Mouse (Mus musculus): ENCODE data around the gene Ube2s. TPM values are rescaled to one million over a fixed set of nuclear protein-coding genes. Genes with fewer than 3 reads are reported as not detected.

Gene Ube2s
- total RNA-seq, 2 experiments from 2014 or later, result 281 to 285 TPM

GRCm38 (mm10) chr7:4776861-4777830 lies 35.2 kb downstream of the Ube2s start:
- DNase-seq, result peak; percentile 74

GRCm38 (mm10) chr7:4776131-4776530 lies 36.3 kb downstream of the Ube2s start:
- no peak for DNase-seq

GRCm38 (mm10) chr7:4771202-4771601 lies 41.2 kb downstream of the Ube2s start, which contains the start of gene Fam71e2:
TSS of gene Fam71e2 (minus strand) at chr7:4771302.
- no peak for DNase-seq

- DNase-seq, result no peak
Measured at GRCm38 (mm10) chr7:4764946-4765710, 47.3 kb downstream of the Ube2s start.

- no peak for DNase-seq
Measured at GRCm38 (mm10) chr7:4759670-4760069, 52.7 kb downstream of the Ube2s start.

GRCm38 (mm10) chr7:4752821-4753570 lies 59.4 kb downstream of the Ube2s start, which contains the start of gene Cox6b2:
TSS of gene Cox6b2 (minus strand) at chr7:4753094.
- DNase-seq, result peak; percentile 85

- DNase-seq, result peak; percentile 58
Measured at GRCm38 (mm10) chr7:4751971-4752820, 60.2 kb downstream of the Ube2s start.

GRCm38 (mm10) chr7:4749169-4749568 lies 63.2 kb downstream of the Ube2s start:
- DNase-seq, result no peak

GRCm38 (mm10) chr7:4748321-4748720 lies 64.1 kb downstream of the Ube2s start:
- no peak for DNase-seq

- no peak for DNase-seq
Measured at GRCm38 (mm10) chr7:4747156-4747899, 65.1 kb downstream of the Ube2s start.

- no peak for DNase-seq
Measured at GRCm38 (mm10) chr7:4746326-4746980, 65.9 kb downstream of the Ube2s start.

- DNase-seq, result no peak
Measured at GRCm38 (mm10) chr7:4744886-4745285, 67.5 kb downstream of the Ube2s start.

Other genes with a start within 250 kb of the Ube2s start
- gene Ptprh, start 208.5 kb downstream of the Ube2s start, total RNA-seq (2021), result not detected
- 1 to 10 TPM; 6.6 to 8.5 TPM for gene Tmem86b, start 181.2 kb downstream of the Ube2s start, total RNA-seq (2021)
- gene Ppp6r1, start 153.6 kb downstream of the Ube2s start, total RNA-seq (2021), result 10 to 100 TPM; 79.1 to 81.3 TPM
- gene Hspbp1, start 127.5 kb downstream of the Ube2s start, total RNA-seq (2021), result 10 to 100 TPM; 51.5 to 54.7 TPM
- 1 to 10 TPM; 4.1 to 5.9 TPM for gene Brsk1, start 122.0 kb downstream of the Ube2s start, total RNA-seq (2021)
- under 1 TPM in 1 of 2 experiments, not detected in 1; 0.12 TPM for gene Tmem150b, start 87.3 kb downstream of the Ube2s start, total RNA-seq (2021)
- gene Kmt5c, start 72.5 kb downstream of the Ube2s start, total RNA-seq (2021), result 10 to 100 TPM; 41.6 to 43.5 TPM
- 10 to 100 TPM; 11.7 to 16.9 TPM for gene Cox6b2, start 59.5 kb downstream of the Ube2s start, total RNA-seq (2021)
- not detected for gene Fam71e2, start 41.3 kb downstream of the Ube2s start, total RNA-seq (2021)
- gene Il11, start 29.7 kb downstream of the Ube2s start, total RNA-seq (2021), result under 1 TPM in 1 of 2 experiments, not detected in 1; 0.23 TPM
- not detected for gene Tmem190, start 29.7 kb downstream of the Ube2s start, total RNA-seq (2021)
- gene Tmem238, start 22.9 kb downstream of the Ube2s start, total RNA-seq (2021), result 1 to 10 TPM; 2.7 to 5.1 TPM
- gene Rpl28, start 19.7 kb downstream of the Ube2s start, total RNA-seq (2021), result 100 to 1,000 TPM; 726 to 732 TPM
- under 1 TPM in 1 of 2 experiments, not detected in 1; 0.20 TPM for gene Shisa7, start 32.1 kb upstream of the Ube2s start, total RNA-seq (2021)
- 1 to 10 TPM; 1.6 to 2.3 TPM for gene Isoc2b, start 57.7 kb upstream of the Ube2s start, total RNA-seq (2021)
- 10 to 100 TPM; 14.7 to 15.5 TPM for gene Isoc2a, start 64.6 kb upstream of the Ube2s start, total RNA-seq (2021)
- not detected for gene Gm36210, start 93.9 kb upstream of the Ube2s start, total RNA-seq (2021)
- gene Zfp628, start 102.6 kb upstream of the Ube2s start, total RNA-seq (2021), result 10 to 100 TPM; 14.7 to 16.7 TPM
- gene Nat14, start 109.4 kb upstream of the Ube2s start, total RNA-seq (2021), result 1 to 10 TPM; 3.9 to 6.2 TPM
- gene Ssc5d, start 113.2 kb upstream of the Ube2s start, total RNA-seq (2021), result 10 to 100 TPM in 1 of 2 experiments, 1 to 10 TPM in 1; 8.7 to 11.1 TPM
- 10 to 100 TPM; 10.6 TPM for gene Sbk2, start 151.8 kb upstream of the Ube2s start, total RNA-seq (2021)
- gene Sbk3, start 158.6 kb upstream of the Ube2s start, total RNA-seq (2021), result 10 to 100 TPM; 21.0 to 24.3 TPM
- 10 to 100 TPM; 28.4 to 38.0 TPM for gene Zfp579, start 183.6 kb upstream of the Ube2s start, total RNA-seq (2021)
- 1 to 10 TPM; 6.0 to 6.4 TPM for gene Zfp524, start 201.8 kb upstream of the Ube2s start, total RNA-seq (2021)
- 10 to 100 TPM; 26.4 to 26.9 TPM for gene Fiz1, start 202.1 kb upstream of the Ube2s start, total RNA-seq (2021)
- gene Gm44973, start 202.9 kb upstream of the Ube2s start, total RNA-seq (2021), result not detected
- 10 to 100 TPM; 26.0 to 26.6 TPM for gene Zfp865, start 207.8 kb upstream of the Ube2s start, total RNA-seq (2021)
- gene Ccdc106, start 208.0 kb upstream of the Ube2s start, total RNA-seq (2021), result under 1 TPM in 1 of 2 experiments, not detected in 1; 0.61 TPM
- under 1 TPM in 1 of 2 experiments, not detected in 1; 0.57 TPM for gene 4632433K11Rik, start 221.5 kb upstream of the Ube2s start, total RNA-seq (2021)
- 1 to 10 TPM; 5.4 to 6.0 TPM for gene Zfp784, start 225.9 kb upstream of the Ube2s start, total RNA-seq (2021)
- gene Zfp580, start 238.9 kb upstream of the Ube2s start, total RNA-seq (2021), result 10 to 100 TPM; 12.2 to 13.2 TPM
- gene U2af2, start 249.6 kb upstream of the Ube2s start, total RNA-seq (2021), result 100 to 1,000 TPM; 136 to 145 TPM

Measured in heart, postnatal 4 days (tissue).